Mouse (Mus musculus) intestine, postnatal 0 days (tissue): ENCODE results near the gene Gsg1l. TPM values are rescaled to one million over a fixed set of nuclear protein-coding genes. Genes with fewer than 3 reads are reported as not detected.

Experiments used
- ATAC-seq: fragments of 200-750 bp; cut with Nextera tagmentation; 2 replicates; pipeline ENCODE4 v1.8.0; 2017; ENCODE audit warnings: mild to moderate bottlenecking, moderate TSS enrichment, moderate library complexity
- H3K27ac ChIP-seq: fragments of 300-500 bp; sonication (generic); 2 replicates; pipeline ENCODE4 v1.5.1; 2014; ENCODE audit warnings: mild to moderate bottlenecking, low read depth, low read length, moderate library complexity
- H3K27me3 ChIP-seq: fragments of 300-500 bp; sonication (generic); replicated peaks from 2 replicates; pipeline ENCODE4 v1.6.1; 2014; ENCODE audit warnings: low read length, mixed read lengths; ENCODE audit not compliant: control insufficient read depth, insufficient read depth
- H3K36me3 ChIP-seq: fragments of 300-500 bp; sonication (generic); 2 replicates; pipeline ENCODE4 v1.6.1; 2014; ENCODE audit warnings: mild to moderate bottlenecking, moderate library complexity; ENCODE audit not compliant: control insufficient read depth, insufficient read depth
- H3K4me1 ChIP-seq: fragments of 300-500 bp; sonication (generic); replicated peaks from 2 replicates; pipeline ENCODE4 v1.6.1; 2014; ENCODE audit warnings: antibody characterized with exemption, low read length, mixed read lengths; ENCODE audit not compliant: control insufficient read depth, insufficient read depth
- H3K4me2 ChIP-seq: fragments of 300-500 bp; sonication (generic); replicated peaks from 2 replicates; pipeline ENCODE4 v1.6.1; 2014; ENCODE audit warnings: low read depth, mild to moderate bottlenecking, moderate library complexity
- H3K4me3 ChIP-seq: fragments of 300-500 bp; sonication (generic); 2 replicates; pipeline ENCODE4 v1.5.1; 2014; ENCODE audit warnings: low read depth, low read length
- H3K9ac ChIP-seq: fragments of 300-500 bp; sonication (generic); 2 replicates; pipeline ENCODE4 v1.6.1; 2014; ENCODE audit warnings: mild to moderate bottlenecking, low read depth, low read length
- H3K9me3 ChIP-seq: fragments of 300-500 bp; sonication (generic); 2 replicates; pipeline ENCODE4 v1.6.1; 2016; ENCODE audit warnings: mixed run types; ENCODE audit not compliant: control insufficient read depth
- CTCF ChIP-seq: sonication (generic); IDR thresholded peaks from 2 replicates; pipeline ENCODE4 v1.5.1; 2016; ENCODE audit warnings: low read depth, mild to moderate bottlenecking, control low read depth, antibody characterized with exemption, moderate library complexity
- WGBS: fragments of 180-500 bp; shearing (Covaris S2); extraction: QIAGEN DNeasy Blood & Tissue Kit; methylation state at CpG from one replicate; pipeline ENCODE4 v1.1.7; 2014; 5-methylcytosine and 5-hydroxymethylcytosine counted together
- polyA plus RNA-seq: library from polyadenylated mRNA; unstranded; fragments of >200 nt; fragmentation: Nextera tagmentation; extraction: Ambion mirVana; gene quantifications from 2 replicates; pipeline ENCODE4 v1.2.1, GENCODE M21; 2015

Gene Gsg1l
- polyA plus RNA-seq, 1 experiment from 2014 or later: 0.52 TPM

DNA sequence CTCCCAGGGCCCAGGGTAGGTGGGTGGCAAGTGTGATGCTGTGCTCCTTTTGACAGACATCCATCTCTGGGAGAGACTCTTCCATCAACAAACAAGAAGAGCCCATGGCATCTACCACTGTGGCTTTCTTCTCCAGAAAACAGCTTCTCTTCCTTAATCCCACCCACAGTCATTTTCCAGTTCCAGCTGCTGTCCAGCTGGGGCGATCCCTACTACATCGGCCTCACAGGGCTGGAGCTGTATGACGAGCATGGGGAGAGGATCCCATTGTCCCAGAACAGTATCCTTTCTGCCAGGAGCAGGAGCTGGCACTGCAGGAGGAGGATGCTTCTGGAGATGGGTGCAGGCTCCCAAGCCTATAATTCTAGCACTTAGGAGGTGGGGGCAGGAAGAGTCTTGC, 213.6 kb downstream of the Gsg1l start:
- Histone ChIP-seq H3K36me3 (peaks cover 14% of the 10 kb centered on the region), H3K4me1 (no peaks in the 10 kb centered on the region), H3K4me3 (no peak overlapping the region), H3K27me3 (no peaks in the 10 kb centered on the region), H3K27ac (no peak overlapping the region), H3K9me3 (no peaks in the 10 kb centered on the region), H3K4me2 (no peak overlapping the region), H3K9ac (no peak overlapping the region)
- no peak for ATAC-seq
- WGBS: 73% methylated on average over 3 of the region's 3 CpGs
- TF ChIP-seq CTCF: no peak

DNA sequence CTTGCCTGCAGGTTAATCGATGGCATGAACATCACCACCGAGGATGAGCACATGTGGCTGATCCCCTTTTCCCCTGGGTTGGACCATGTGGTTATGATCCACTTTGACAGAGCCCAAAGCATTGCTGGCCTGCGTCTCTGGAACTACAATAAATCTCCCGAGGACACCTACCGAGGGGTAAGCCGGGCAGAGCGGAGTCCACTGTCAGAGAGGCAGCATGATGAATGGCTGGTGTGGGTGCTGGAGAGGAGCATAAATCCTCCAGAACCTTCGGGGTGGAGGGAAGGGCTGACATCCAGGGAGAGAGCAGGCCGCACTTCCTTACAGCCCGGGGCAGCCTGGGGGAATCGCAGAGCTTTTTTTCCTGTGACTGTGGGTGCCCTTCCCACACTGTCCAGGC, 217.0 kb downstream of the Gsg1l start:
- 61% methylated on average over 11 of the region's 11 CpGs for WGBS
- no peaks in the 10 kb centered on the region for H3K27me3 ChIP-seq
- no peak overlapping the region for H3K4me2 ChIP-seq
- no peaks in the 10 kb centered on the region for H3K9me3 ChIP-seq
- H3K36me3 ChIP-seq: peaks cover 19% of the 10 kb centered on the region
- ATAC-seq: no peak
- H3K4me1 ChIP-seq: no peaks in the 10 kb centered on the region
- H3K4me3 ChIP-seq: no peak overlapping the region
- H3K27ac ChIP-seq: no peak overlapping the region
- TF ChIP-seq CTCF: no peak
- H3K9ac ChIP-seq: no peak overlapping the region

DNA sequence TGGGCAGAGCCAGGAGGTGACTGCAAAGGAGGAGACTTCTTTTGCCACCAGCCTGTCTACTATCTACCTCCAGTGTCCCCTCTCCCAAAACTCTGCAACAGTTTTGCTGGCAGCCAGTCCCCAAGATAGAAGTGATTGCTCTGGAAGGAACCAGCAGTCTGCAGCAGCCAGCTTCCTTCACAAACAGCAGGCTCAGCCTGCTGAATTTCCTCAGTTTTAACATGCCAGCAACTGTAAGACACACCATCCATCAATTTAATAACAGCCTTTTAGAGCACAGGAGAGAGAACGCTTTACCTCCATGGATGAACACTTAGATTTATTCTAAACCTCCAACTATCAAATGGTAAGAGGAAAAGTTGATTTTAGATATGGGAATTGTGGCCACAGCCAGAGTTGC, 218.2 kb downstream of the Gsg1l start:
- H3K36me3 ChIP-seq: peaks cover 21% of the 10 kb centered on the region
- no peak overlapping the region for H3K4me3 ChIP-seq
- 62% methylated on average over 1 of the region's 1 CpGs for WGBS
- no peaks in the 10 kb centered on the region for H3K4me1 ChIP-seq
- H3K4me2 ChIP-seq: no peak overlapping the region
- no peak overlapping the region for H3K9ac ChIP-seq
- H3K9me3 ChIP-seq: no peaks in the 10 kb centered on the region
- H3K27me3 ChIP-seq: no peaks in the 10 kb centered on the region
- no peak for TF ChIP-seq CTCF
- ATAC-seq: no peak
- H3K27ac ChIP-seq: no peak overlapping the region

DNA sequence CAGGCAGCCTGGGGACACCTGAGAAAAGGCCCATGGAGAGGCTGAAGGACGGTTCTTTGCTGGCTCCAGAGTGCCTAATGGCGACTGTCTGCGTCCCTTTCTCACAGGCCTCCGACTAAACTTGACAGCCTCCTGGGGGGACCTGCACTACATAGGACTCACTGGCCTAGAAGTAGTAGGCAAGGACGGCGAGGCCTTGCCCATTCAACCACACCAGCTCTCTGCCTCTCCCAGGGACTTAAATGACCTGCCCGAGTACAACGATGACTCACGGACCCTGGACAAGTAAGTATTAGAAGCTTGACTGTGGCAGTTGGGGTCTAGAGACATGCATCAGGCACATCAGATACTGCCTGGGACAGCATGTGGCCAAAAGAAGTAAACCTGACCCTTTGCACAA, 221.8 kb downstream of the Gsg1l start:
- Histone ChIP-seq H3K27me3 (no peaks in the 10 kb centered on the region), H3K4me3 (no peak overlapping the region), H3K9me3 (no peaks in the 10 kb centered on the region), H3K27ac (no peak overlapping the region), H3K9ac (no peak overlapping the region), H3K4me2 (no peak overlapping the region), H3K36me3 (peaks cover 18% of the 10 kb centered on the region; the same call in 1 of the 2 replicates), H3K4me1 (no peaks in the 10 kb centered on the region)
- ATAC-seq: no peak
- 89% methylated on average over 9 of the region's 9 CpGs for WGBS
- no peak for TF ChIP-seq CTCF

DNA sequence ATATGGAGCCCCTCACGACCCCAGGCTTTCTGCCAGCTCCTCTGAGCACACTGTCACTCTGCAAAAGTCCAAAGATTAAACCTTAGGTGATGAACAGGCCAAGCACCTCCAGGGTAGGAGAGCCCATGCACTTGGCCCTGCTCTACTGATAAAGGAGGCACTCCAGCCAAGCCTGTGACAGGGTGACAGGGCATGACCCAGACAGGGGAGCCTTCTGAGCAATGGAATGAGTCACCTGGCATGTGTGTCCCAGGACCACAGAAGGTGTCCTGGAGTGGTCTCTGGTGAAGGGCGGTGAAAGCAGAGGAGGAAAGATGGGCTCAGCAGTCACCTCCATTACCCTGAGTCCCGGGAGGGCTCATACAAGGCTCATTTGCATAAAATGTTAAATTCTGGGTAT, 222.6 kb downstream of the Gsg1l start:
- peaks cover 14% of the 10 kb centered on the region; the same call in 1 of the 2 replicates for H3K36me3 ChIP-seq
- H3K4me3 ChIP-seq: no peak overlapping the region
- H3K9me3 ChIP-seq: no peaks in the 10 kb centered on the region
- H3K27me3 ChIP-seq: no peaks in the 10 kb centered on the region
- H3K4me2 ChIP-seq: no peak overlapping the region
- no peak overlapping the region for H3K27ac ChIP-seq
- no peaks in the 10 kb centered on the region for H3K4me1 ChIP-seq
- 63% methylated on average over 3 of the region's 3 CpGs for WGBS
- peak; percentile 69 for ATAC-seq
- no peak overlapping the region for H3K9ac ChIP-seq
- TF ChIP-seq CTCF: no peak

DNA sequence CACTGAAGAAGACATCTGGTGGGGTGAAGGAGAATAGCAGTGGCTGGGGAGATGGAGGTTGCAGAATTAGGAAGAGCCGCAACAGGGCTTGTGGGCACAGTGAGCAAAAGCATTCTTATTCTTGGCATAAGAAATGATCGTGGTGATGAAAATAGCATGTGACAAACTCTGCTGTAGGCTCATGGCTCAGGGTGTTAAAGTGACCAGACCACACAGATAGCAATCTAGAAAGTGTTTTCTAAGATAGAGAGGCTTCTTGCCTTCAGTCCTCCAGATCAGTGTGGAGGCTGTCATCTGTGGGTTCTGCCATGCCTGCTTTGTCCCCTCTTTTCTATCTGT, 234.7 kb downstream of the Gsg1l start:
- Histone ChIP-seq H3K27ac (no peak overlapping the region), H3K4me2 (no peak overlapping the region), H3K9ac (no peak overlapping the region), H3K4me3 (no peak overlapping the region), H3K4me1 (no peaks in the 10 kb centered on the region), H3K36me3 (peaks cover 14% of the 10 kb centered on the region), H3K9me3 (no peaks in the 10 kb centered on the region), H3K27me3 (no peaks in the 10 kb centered on the region)
- no peak for TF ChIP-seq CTCF
- ATAC-seq: no peak
- WGBS: 86% methylated on average over 2 of the region's 2 CpGs

DNA sequence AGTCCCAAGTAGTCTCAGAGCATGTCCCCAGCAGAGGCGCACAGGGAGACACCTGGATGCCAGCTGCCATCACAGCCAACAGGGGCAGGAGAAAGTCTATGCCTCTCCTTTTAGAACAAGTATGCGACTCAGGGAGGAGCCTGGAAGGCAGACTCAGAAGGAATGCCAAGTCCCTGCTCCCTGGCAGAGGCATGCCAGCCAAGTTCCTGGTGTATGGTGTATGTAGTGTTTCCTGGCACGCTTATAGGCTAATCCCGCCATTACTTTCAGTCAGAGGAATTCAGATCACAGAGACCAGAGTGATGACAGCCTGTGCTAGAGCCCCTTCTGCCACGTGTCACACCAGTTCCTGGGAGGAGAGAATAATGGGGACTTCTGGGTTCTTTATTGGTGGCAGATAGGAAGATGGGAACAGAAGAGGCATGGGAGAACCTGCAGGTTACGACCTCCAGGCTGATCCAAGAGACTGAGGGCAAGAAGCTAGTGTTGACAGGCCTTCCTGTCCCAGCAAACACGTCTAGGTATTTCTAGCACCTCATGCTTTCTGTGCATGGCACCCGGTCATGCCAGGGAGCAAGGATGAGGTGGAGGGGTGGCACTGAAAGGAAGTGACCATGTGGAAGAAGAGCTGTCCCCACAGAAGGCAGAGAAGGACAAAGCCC, 235.2 kb downstream of the Gsg1l start:
- H3K4me2 ChIP-seq: no peak overlapping the region
- no peak overlapping the region for H3K27ac ChIP-seq
- ATAC-seq: no peak
- TF ChIP-seq CTCF: no peak
- H3K9ac ChIP-seq: no peak overlapping the region
- peaks cover 15% of the 10 kb centered on the region for H3K36me3 ChIP-seq
- 85% methylated on average over 8 of the region's 8 CpGs for WGBS
- H3K4me1 ChIP-seq: no peaks in the 10 kb centered on the region
- H3K4me3 ChIP-seq: no peak overlapping the region
- no peaks in the 10 kb centered on the region for H3K27me3 ChIP-seq
- H3K9me3 ChIP-seq: no peaks in the 10 kb centered on the region
